Mouse (Mus musculus): ENCODE data around the gene Vwa7.
"Not testable (repeated sequence)": the region's sequence is repeated elsewhere in the genome, so short reads cannot be mapped to it uniquely, and the experiment has no call there.

Gene Vwa7

DNA sequence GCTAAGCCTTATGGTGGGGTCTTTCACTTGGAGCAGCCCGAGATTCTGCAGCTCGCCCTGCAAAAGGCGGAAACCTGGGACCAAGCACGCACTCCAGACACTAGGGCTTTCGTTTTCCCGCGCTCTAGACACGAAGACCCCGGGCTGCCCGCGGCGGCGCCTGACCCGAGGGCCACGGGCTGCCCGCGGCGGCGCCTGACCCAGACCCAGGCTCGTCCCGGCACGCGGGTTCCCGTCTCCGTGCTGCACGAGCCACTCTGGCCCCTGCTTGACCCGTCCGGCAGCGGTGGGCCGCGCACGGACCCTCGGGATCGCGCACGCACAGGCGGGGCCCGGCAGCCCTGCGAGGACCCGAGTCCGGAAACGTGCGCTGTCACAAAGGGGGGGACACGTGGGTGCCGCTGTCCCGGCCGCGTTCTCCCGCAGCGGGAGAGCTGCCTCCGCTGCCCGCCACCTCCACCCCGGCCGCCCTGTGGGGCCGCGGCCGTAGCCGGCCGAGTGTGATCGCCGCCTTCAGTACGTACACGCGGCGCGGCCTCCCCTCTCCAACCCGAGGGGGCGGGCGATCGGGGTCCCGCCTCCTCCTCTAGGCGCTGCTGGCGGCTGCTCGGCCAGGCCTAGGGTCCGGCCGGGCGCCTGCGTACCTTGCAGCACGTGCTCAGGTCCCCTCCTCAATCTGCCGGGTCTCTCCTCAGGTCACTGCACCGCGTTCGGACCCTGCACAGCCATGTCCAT is 15.5 kb upstream of the Vwa7 start, which contains the start of gene Vars:
TSS of gene Vars (plus strand) at position 271 of the 735 bp plus-strand sequence.
- peak; percentile 91 for DNase-seq

DNA sequence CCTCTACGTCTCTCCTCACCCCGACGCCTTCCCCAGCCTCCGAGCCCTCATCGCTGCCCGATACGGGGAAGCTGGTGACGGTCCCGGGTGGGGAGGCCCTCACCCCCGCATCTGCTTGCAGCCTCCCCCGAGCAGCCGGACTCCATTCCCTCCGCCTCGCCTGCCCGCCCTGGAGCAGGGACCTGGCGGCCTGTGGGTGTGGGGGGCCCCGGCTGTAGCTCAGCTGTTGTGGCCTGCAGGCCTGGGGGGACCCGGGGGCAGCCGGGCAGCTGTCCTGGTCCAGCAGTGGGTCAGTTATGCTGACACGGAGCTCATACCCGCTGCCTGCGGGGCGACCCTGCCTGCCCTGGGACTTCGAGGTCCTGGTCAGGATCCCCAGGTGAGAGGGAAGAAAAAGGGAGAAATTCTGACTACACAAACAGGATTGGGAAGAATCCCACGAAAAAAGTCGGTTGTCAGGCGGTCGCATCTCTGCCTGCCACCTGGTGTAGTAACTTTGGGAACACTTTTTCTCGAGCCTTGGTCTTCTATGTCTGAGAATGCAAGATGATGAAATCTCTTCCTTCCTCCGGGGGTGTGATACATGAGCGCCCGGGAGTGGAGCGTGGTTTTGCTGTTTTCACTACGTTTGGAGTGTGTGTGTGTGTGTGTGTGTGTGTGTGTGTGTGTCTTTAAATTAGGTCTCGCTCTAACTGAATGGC is 14.8 kb upstream of the Vwa7 start:
- DNase-seq = peak; percentile 58

DNA sequence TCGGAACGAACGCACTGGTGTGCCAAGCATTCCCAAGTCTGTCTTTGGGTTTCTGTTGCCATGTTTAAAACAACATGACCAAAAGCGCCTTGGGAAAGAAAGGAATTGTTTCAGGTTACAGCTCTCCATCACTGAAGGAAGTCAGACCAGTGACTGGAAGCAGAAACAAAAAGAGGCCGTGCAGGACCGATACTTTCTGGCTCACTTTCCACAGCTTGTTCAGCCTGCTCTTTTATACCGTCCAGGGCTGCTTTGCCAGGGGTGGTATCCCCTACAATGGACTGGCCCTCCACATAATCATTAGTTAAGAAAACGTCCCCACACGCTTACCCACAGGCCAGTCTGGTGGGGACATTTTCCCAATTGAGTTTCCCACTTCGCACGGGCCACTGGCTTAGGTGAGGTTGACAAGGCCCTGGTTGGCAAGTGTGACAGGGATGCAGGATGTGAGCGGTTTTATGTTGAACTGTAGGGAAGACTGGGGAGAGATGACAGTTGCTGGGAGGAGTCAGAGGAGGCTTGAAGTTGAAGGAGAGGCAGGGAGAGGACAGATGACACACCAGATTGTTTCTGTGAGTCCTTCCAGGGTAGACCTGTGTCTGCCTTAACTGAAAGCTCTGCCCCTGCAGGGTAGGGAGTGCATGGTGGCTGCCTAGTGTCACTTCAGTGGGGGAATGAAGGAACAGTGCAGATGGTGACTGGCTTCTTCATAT is 14.1 kb upstream of the Vwa7 start:
- no peak for DNase-seq

DNA sequence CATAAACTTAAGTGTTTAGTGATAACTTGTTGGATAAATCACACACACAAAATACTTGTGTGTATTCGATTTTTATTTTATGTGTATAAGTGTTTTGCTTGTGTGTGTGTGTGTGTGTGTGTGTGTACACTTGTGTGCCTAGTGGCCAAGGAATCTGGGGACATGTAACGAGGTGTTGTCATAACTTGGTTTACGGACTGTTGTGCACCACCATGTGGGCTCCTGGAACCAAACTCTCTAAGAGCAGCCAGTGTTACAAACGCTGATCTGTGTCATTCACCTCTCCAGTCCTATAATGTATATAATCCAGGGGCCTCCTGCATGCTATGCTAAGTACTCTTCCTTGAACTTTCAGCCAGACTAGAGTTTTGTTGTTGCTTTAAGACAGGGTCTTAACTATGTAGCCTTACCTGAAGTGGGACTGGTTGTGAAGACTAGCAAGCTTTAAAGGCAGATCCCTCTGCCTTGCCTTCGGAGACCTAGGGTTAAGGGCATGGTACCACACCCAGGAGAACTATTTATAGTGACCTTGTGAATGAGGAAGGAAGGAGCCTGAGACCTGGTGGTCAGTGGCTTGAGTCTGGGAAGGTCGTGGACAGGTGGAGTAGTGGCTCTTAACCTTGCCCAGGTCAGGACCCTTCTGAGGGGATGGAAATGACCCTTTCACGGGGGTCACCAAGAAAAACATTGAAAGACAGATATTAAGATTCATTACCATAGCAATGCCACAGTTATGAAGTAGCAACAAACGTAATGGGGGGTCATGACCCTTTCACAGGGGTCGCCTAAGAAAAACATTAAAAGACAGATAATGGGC is 13.1 kb upstream of the Vwa7 start:
- no peak for DNase-seq

DNA sequence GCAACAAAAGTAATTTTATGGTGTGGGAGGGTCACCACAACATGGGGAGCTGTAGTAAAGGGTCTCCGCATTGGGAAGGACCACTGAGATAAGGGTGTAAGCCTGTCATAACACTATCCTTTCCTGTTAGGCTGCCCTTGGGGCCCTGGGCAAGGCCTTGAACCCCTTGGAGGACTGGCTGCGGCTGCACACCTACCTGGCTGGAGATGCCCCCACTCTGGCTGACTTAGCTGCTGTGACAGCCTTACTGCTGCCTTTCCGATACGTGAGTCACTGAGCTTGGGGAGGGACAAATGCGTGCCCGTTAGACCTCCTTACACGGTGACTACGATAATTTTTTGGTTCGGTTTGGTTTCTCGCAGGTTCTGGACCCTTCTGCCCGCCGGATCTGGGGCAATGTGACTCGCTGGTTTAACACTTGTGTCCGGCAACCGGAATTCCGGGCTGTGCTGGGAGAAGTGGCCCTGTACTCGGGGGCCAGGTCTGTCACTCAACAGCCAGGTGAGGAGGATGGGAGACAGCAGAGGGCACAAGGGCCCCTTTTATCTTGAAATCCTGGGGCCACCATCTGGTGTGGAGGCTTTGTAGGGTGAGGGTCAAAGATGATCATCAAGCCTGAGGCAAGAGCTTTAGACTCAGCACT is 12.2 kb upstream of the Vwa7 start:
- DNase-seq = no peak

DNA sequence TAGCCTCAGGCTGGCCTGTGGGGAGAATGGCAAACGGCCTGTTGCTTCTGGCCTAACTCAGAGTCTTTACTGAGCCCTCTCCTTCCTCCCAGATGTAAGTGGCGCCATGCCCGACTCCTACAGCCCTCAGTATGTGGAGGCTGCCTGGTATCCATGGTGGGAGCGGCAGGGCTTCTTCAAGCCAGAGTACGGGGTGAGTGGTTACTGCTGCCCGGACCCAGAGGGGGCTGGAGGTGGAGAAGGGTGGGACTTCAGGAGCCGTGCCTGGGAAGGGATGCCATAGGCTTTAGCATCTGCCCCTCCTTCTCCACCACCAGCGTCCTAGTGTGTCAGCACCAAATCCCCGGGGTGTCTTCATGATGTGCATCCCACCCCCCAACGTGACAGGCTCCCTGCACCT is 11.2 kb upstream of the Vwa7 start:
- no peak for DNase-seq

DNA sequence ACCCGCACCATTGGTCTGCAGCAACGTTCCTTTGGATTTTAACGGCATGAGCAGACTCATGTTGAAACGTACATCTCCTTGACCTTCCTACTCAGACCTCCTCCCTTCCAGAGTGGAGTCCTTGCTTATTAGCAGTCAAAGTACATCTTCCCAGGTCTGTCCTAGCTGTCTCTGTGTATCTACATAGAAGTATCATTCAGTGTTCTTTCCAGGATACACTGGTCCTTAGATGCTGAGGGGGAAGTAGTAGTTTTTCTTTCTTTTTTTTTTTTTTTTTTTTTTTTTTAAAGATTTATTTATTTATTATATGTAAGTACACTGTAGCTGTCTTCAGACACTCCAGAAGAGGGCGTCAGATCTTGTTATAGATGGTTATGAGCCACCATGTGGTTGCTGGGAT is 10.5 kb upstream of the Vwa7 start:
- not testable (repeated sequence) for DNase-seq

DNA sequence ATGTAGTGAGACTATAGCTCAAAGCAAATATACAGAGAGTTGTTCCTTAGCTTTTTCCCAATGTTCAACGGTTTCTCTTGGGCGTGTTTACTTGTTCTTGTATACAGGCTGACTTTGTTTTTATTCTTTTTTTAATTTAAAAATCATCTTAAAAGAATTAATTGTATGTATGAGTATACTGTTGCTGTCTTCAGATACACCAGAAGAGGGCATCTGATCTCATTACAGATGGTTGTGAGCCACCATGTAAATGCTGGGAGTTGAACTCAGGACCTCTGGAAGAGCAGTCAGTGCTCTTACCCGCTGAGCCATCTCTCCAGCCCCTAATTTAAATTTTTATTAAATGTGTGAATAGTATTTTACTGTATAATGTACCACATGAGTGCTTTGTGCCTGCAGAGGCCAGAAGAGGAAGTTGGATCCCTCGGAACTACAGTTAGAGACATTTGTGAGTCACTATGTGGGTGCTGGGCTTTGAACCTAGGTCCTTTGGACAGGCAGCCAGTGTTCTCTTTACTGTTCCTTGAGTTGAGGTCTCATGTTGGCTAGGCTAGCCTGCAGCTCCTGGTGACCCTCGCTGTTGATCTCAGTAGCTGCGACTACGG is 8.9 kb upstream of the Vwa7 start:
- no peak for DNase-seq

DNA sequence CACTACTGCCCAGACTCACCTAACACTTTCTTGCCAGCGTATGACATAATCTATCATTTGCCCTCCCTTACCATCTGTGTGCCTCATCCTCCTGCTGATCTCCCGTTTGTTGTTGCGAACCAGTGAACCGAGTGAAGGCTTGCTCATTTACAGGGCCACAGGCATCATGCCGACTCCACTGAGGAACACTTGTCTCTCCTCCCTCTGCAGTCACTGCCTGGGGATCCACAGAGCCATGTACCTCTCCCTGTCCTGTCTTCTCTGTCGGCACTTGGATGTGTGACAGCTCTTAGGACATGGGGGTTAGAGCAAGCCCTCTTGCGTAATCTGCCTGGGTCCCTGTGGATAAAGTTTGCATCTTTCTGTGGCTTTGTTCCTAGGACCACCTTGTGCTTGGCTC is 6.8 kb upstream of the Vwa7 start:
- no peak for DNase-seq

DNA sequence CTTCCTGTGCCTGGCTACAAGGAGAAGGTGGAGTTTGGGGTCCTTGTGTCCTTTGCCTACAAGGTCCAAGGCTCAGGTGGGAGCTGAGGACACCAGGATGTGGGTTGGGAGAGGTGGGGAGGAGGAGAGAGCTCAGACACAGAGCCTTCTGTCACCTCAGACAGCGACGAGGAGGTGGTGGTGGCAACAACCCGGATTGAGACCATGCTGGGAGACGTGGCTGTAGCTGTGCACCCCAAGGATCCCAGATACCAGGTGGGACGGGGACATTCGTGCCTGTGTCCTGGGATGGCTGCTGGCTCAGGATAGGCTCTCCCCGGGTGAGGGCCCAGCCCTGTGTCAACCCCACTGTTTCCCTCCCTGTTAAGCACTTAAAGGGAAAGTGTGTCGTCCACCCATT is 4.9 kb upstream of the Vwa7 start:
- no peak for DNase-seq

DNA sequence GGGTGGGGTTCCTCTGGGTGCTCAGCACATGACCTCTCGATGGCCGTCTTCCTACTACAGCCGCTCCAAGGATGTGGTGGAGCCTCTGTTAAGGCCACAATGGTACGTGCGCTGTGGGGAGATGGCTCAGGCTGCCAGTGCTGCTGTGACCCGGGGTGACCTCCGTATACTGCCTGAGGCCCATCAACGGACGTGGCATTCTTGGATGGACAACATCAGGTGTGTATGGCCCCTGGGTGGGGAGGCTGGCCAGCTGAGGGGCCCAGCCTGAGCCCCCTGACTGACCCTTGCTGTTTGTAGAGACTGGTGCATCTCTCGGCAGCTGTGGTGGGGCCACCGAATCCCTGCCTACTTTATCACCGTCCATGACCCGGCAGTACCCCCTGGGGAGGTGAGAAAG is 3.9 kb upstream of the Vwa7 start:
- no peak for DNase-seq

DNA sequence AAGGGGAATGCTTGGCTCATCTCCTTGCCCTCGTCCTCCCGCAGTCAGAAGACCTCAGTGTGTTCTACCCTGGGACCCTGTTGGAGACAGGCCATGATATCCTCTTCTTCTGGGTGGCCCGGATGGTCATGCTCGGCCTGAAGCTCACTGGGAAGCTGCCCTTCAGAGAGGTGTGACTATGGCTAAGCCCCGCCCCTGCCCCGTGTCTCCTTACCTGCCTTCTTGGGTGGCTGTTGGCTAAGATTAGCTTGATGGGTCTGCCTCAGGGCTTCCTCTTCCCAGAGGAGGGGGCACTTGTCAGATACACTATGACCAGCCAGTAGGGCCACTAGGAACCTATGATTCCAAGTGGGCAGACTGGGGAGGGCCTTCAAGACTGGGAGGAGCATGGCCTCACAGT is 3.2 kb upstream of the Vwa7 start:
- no peak for DNase-seq

DNA sequence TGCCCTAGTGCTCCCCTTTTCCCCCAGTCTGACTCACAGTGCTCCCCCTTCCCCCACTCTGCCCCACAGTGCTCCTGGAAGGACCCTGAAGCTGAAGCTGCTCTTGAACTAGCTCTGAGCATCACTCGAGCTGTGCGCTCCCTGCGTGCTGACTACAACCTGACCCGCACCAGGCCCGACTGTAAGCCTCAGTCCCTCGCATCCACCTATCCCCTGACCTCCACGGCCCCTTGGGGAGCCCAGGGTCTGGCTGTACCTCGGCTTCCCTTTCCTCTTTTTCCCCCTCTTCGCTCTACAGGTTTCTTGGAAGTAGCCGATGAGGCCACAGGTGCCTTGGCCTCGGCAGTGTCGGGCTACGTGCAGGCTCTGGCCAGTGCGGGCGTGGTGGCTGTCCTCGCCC is 1.1 kb upstream of the Vwa7 start:
- DNase-seq = no peak

DNA sequence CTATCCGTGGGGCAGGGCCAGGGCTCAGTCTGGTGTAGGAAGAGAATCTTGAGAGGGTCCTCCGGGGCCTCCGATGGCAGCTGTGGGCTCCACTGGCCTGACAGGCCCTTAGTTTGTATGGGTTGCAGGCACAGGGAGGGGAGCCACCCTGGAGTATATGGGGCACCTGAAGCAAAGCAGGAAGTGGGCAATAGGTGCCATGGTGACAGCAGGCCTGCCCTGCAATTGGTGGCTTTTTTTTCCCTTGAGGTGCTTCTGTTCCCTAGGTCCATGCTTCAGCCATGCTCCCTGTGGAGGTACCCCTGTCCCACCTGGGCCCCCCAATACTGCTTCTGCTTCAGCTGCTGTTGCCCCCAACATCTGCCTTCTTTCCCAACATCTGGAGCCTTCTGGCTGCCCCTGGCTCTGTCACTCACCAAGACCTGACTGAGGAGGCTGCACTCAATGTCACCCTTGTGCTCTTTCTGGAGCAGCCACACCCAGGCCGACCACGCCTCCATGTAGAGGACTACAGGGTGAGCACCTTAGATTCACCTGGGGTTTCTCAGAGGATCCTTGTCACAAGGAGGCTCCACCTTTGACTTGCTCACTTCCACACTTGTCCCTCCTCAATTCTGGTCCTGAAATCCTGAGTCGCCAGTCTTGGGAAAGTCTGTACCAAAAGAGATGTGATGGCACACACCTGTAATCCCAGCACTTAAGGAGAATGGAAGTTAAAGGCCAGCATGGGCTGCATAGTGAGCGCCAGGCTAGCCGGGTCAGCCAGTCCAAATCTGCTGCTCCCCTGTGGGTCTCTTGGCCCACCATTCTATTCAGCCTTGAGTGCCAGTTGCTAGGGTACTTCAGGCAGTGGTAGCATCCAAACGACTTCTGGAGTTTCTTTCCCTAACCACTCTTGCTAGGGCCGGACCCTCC is 669 bp downstream of the Vwa7 start:
- no peak for DNase-seq

DNA sequence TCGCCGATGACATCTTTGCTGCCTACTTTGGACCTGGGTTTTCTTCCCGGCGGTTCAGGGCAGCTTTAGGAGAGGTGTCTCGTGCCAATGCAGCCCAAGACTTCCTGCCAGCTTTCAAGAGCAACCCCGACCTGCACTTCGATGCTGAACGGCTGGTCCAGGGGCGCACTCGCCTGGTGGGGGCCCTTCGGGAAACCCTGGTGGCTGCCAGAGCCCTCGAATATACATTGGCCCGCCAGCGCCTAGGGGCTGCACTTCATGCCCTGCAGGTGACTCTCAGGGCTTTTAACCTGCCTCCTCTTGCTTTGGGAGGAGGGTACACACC is 1.3 kb downstream of the Vwa7 start:
- no peak for DNase-seq

DNA sequence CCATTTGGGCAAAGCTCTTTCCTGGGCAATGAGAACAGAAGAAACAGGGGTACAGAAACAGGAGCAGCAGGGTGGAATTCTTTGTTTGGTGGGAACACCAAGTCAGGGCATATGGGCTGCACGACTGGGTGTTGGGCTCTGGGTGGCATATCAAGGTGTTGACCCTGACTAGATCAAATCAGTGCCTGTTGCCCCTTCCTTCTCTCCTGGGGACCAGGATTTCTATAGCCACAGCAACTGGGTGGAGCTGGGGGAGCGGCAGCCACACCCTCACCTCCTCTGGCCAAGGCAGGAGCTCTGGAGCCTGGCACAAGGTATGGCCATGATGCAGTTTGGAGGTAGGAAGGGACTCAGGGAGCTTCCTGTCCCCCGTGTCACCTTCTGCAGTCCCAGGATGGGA is 1.8 kb downstream of the Vwa7 start:
- no peak for DNase-seq

DNA sequence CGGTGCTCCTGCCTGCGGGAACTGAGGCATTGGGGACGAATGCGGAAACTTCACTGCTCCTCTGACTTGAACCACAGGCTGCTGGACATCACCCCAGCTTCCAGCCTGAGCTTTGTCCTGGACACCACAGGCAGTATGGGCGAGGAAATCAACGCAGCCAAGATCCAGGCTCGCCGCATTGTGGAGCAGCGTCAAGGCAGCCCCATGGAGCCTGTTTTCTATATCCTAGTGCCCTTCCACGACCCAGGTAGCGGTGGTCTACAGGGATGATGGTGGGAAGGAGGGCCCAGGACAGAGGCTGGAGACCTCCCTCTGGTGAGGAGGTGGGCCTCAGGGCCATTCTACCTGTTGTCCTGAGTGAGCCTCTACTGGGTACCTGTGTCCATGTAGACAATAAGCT is 3.5 kb downstream of the Vwa7 start:
- no peak for DNase-seq

DNA sequence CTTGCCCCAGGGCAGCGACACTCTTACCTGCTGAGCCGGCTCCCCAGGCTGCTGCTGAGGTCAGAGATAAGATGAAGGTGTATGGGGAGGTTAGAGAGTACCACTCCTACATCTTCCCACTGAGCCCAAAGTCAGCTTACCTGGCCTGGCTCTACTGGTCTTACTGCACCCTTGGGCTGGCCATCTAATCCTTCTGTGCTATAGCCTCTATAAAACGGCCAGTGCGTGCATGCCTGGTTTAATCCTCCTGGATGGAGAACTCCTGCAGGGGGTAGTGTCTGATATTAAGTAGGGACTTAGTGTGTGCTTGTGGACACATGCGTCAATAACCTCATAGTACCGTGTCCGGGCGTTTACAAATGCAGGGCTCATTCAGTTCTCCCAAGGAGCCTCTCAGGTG is 4.2 kb downstream of the Vwa7 start:
- no peak for DNase-seq

DNA sequence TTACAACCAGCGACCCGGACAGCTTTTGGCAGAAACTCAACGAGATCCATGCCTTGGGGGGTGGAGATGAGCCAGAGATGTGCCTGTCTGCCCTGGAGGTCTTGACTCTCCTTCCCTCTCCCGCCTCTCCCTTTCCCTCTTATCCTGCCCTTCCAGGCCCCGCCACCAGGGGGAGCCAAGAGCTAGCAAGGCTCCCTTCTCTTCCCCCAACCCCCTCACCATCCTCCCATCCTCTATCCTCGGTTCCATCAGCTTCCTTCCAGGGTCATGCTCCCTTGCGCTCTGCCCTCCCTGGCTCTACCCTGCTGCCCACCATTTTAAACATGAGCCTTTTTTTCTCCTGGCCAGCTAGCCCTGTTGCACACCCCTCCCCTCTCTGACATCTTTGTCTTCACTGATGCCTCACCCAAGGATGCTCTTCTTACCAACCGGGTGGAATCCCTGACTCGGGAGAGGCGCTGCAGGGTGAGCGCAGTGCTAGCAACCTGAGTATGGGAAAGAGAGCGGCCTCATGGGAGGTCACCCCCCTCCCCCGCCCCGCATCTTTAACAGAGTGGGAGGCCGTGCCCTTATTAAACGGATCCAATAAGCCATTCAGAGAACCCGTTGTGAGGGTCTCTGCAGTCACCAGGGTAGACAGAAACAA is 4.9 kb downstream of the Vwa7 start:
- DNase-seq = peak; percentile 94

DNA sequence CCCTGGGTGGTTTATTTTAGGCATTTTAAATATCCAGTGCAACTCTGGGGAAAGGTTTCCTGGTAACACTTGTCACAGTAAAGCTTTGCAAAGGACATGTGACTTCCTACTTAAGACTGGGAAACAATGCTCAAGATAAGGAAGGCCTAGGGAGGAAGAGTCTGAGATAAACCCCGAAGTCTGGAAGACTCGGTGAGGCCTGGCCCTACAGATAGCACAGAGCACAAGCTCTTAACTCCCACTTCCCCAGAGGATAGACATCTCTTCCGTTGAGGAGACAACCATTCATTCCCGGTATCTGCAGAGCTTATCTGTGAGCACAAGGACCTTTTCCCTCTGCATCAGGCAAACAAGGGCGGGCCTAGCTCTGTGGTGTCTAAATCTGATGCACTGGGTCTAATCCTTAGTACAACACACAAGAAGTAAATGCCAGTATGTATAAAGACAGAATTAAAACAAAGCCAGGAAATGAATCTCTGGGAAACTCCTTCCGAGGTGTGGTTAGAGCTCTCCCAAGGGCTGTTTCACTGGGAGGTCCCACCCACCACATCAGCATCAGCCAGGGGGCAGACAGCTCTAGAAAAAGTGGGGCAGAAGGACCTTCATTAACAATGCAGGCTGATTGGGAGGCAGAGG is 5.6 kb downstream of the Vwa7 start:
- DNase-seq = peak; percentile 75
